Comparison of ENCODE assay signal across 7 mouse cellular contexts in the genomic region with DNA sequence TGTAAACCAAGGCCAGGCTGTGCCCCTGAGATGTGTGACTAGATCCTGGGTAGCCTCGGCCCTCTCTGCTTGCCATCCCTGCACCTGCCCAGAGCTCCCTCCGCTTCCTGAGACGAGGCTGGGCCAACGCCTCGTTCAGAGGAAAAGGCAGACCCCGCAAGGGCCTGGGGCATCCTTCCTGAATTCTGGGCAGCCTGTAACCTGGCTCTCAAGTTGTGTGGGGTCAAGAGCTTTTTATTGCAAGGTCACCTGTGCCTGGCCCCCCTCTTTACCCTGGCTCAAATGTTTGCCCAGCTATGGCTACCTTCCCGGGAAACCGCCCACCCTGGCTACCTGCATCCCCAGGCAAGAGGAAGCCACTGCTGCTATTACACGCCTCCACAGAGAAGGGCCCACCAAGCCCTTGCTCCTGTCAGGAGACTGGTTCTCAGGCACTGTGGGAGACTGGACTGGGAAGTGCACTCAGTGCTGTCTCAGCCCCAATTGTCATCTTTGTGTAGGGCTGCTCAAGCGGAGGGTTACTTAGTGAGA. TPM values are rescaled to one million over a fixed set of nuclear protein-coding genes. Genes with fewer than 3 reads are reported as not detected.
DNase-seq lines count a peak whose midpoint lies in the region; ATAC-seq lines count a peak whose summit lies in the region.

No protein-coding gene starts in this region.

- 33% methylated on average over 9 of the region's 10 CpGs for WGBS in embryonic facial prominence, embryonic 14.5 days
- WGBS in hindbrain, embryonic 15.5 days: 29% methylated on average over 10 of the region's 10 CpGs
- 30% methylated on average over 10 of the region's 10 CpGs for WGBS in midbrain, embryonic 11.5 days

- H3K27me3 ChIP-seq in embryonic facial prominence, embryonic 14.5 days (replicated peaks; ENCODE audit: control insufficient read depth, insufficient read depth, low read length): no peaks in the 10 kb centered on the region
- H3K27me3 ChIP-seq in hindbrain, embryonic 15.5 days: no peaks in the 10 kb centered on the region
- no peaks in the 10 kb centered on the region for H3K27me3 ChIP-seq in midbrain, embryonic 11.5 days (ENCODE audit: control insufficient read depth, insufficient read depth, low read length)

- H3K9ac ChIP-seq in embryonic facial prominence, embryonic 14.5 days (ENCODE audit: low read depth, low read length): peak overlapping the region; percentile 85
- peak overlapping the region; percentile 66 for H3K9ac ChIP-seq in hindbrain, embryonic 15.5 days
- peak overlapping the region; percentile 85 for H3K9ac ChIP-seq in midbrain, embryonic 11.5 days (ENCODE audit: low read length)

- peak overlapping the region; percentile 84 for H3K27ac ChIP-seq in embryonic facial prominence, embryonic 14.5 days (replicated peaks; ENCODE audit: low read depth, low read length)
- peak overlapping the region; percentile 90 for H3K27ac ChIP-seq in hindbrain, embryonic 15.5 days (replicated peaks)
- peak overlapping the region; percentile 56; the same call in 1 of the 2 replicates for H3K27ac ChIP-seq in midbrain, embryonic 11.5 days (ENCODE audit: low read depth, low read length)

- DNase-seq in ovary, postnatal 36 days (ENCODE audit: low spot score): peak; percentile 18
- DNase-seq in ovary, postnatal 14 days (ENCODE audit: low spot score): no peak
- no peak for DNase-seq in embryonic facial prominence, embryonic 14.5 days (ENCODE audit: low spot score)
- peak; percentile 86 for DNase-seq in midbrain, embryonic 11.5 days (ENCODE audit: low spot score, missing footprints)
- DNase-seq in gastrocnemius, adult 8-10 months (ENCODE audit: low spot score in 2 of 2): no peak

- no peak for ATAC-seq in embryonic facial prominence, embryonic 14.5 days (ENCODE audit: low read depth)
- ATAC-seq in hindbrain, embryonic 15.5 days (ENCODE audit: low FRiP score, low read depth): peak; percentile 28; the same call in 1 of the 2 replicates
- ATAC-seq in midbrain, embryonic 11.5 days (ENCODE audit: low FRiP score): peak; percentile 45
- no peak for ATAC-seq in inflammation-experienced regulatory T-cells, adult 6 months

- no peaks in the 10 kb centered on the region for H3K36me3 ChIP-seq in embryonic facial prominence, embryonic 14.5 days (ENCODE audit: control insufficient read depth, insufficient read depth, low read length)
- H3K36me3 ChIP-seq in hindbrain, embryonic 15.5 days: peaks cover 7% of the 10 kb centered on the region
- H3K36me3 ChIP-seq in midbrain, embryonic 11.5 days (ENCODE audit: control insufficient read depth, insufficient read depth, low read length): no peaks in the 10 kb centered on the region

- peak overlapping the region; percentile 86 for H3K4me2 ChIP-seq in embryonic facial prominence, embryonic 14.5 days (ENCODE audit: low read depth, low read length)
- peak overlapping the region; percentile 95 for H3K4me2 ChIP-seq in hindbrain, embryonic 15.5 days
- peak overlapping the region; percentile 72 for H3K4me2 ChIP-seq in midbrain, embryonic 11.5 days

- no peaks in the 10 kb centered on the region for H3K9me3 ChIP-seq in embryonic facial prominence, embryonic 14.5 days (ENCODE audit: control insufficient read depth, low read length)
- no peaks in the 10 kb centered on the region for H3K9me3 ChIP-seq in hindbrain, embryonic 15.5 days
- no peaks in the 10 kb centered on the region for H3K9me3 ChIP-seq in midbrain, embryonic 11.5 days (ENCODE audit: control insufficient read depth, low read length)

- H3K4me3 ChIP-seq in embryonic facial prominence, embryonic 14.5 days (ENCODE audit: low read depth, low read length): peak overlapping the region; percentile 57
- H3K4me3 ChIP-seq in hindbrain, embryonic 15.5 days: peak overlapping the region; percentile 58
- H3K4me3 ChIP-seq in midbrain, embryonic 11.5 days (ENCODE audit: low read depth, low read length): peak overlapping the region; percentile 44

- H3K4me1 ChIP-seq in embryonic facial prominence, embryonic 14.5 days (ENCODE audit: control insufficient read depth, insufficient read depth, low read length): peaks cover 17% of the 10 kb centered on the region
- peaks cover 30% of the 10 kb centered on the region for H3K4me1 ChIP-seq in hindbrain, embryonic 15.5 days (replicated peaks)
- H3K4me1 ChIP-seq in midbrain, embryonic 11.5 days (ENCODE audit: control insufficient read depth, insufficient read depth, low read length): peaks cover 12% of the 10 kb centered on the region

RNA-seq across cellular contexts. Expression of gene Mtfp1, which starts 1.9 kb away (rescaled TPM):
- polyA plus RNA-seq in embryonic facial prominence, embryonic 14.5 days (2014; fragmentation: Nextera tagmentation; extraction: Ambion mirVana): 7.5 and 8.1 TPM in 2 replicates
- 10.7 and 12.3 TPM in 2 replicates for polyA plus RNA-seq in hindbrain, embryonic 15.5 days (2015; fragmentation: Nextera tagmentation; extraction: Ambion mirVana)
- polyA plus RNA-seq in midbrain, embryonic 11.5 days (2014; fragmentation: Nextera tagmentation; extraction: Ambion mirVana): 5.7 TPM in 2 replicates
- 10 to 100 TPM; 37.5 to 49.4 (median 44.0) TPM for total RNA-seq in gastrocnemius, adult 8-10 months (2022)
- polyA plus RNA-seq in inflammation-experienced regulatory T-cells, adult 6 months (2017; shearing (Covaris generic)): 1 to 10 TPM; 1.1 to 3.8 (median 3.2) TPM

RNA-seq across cellular contexts. Expression of gene Sec14l2, which starts 26.1 kb away (rescaled TPM):
- polyA plus RNA-seq in embryonic facial prominence, embryonic 14.5 days (2014; fragmentation: Nextera tagmentation; extraction: Ambion mirVana): 2.2 and 3.2 TPM in 2 replicates
- 6.1 and 6.4 TPM in 2 replicates for polyA plus RNA-seq in hindbrain, embryonic 15.5 days (2015; fragmentation: Nextera tagmentation; extraction: Ambion mirVana)
- 1.9 TPM in 2 replicates for polyA plus RNA-seq in midbrain, embryonic 11.5 days (2014; fragmentation: Nextera tagmentation; extraction: Ambion mirVana)
- under 1 TPM in 3 of 4 experiments, not detected in 1; 0.11 to 0.46 (median 0.24) TPM for total RNA-seq in gastrocnemius, adult 8-10 months (2022)
- 1 to 10 TPM in 2 of 3 experiments, under 1 TPM in 1; 0.79 to 2.7 (median 1.3) TPM for polyA plus RNA-seq in inflammation-experienced regulatory T-cells, adult 6 months (2017; shearing (Covaris generic))

RNA-seq across cellular contexts. Expression of gene Sec14l3, which starts 32.5 kb away (rescaled TPM):
- 1.7 and 6.8 TPM in 2 replicates for polyA plus RNA-seq in embryonic facial prominence, embryonic 14.5 days (2014; fragmentation: Nextera tagmentation; extraction: Ambion mirVana)
- 0.39 and 0.86 TPM in 2 replicates for polyA plus RNA-seq in hindbrain, embryonic 15.5 days (2015; fragmentation: Nextera tagmentation; extraction: Ambion mirVana)
- not detected in 2 replicates for polyA plus RNA-seq in midbrain, embryonic 11.5 days (2014; fragmentation: Nextera tagmentation; extraction: Ambion mirVana)
- not detected for total RNA-seq in gastrocnemius, adult 8-10 months (2022)
- not detected for polyA plus RNA-seq in inflammation-experienced regulatory T-cells, adult 6 months (2017; shearing (Covaris generic))

RNA-seq across cellular contexts. Expression of gene Rnf215, which starts 37.8 kb away (rescaled TPM):
- polyA plus RNA-seq in embryonic facial prominence, embryonic 14.5 days (2014; fragmentation: Nextera tagmentation; extraction: Ambion mirVana): 34.8 and 36.5 TPM in 2 replicates
- polyA plus RNA-seq in hindbrain, embryonic 15.5 days (2015; fragmentation: Nextera tagmentation; extraction: Ambion mirVana): 46.4 and 48.7 TPM in 2 replicates
- polyA plus RNA-seq in midbrain, embryonic 11.5 days (2014; fragmentation: Nextera tagmentation; extraction: Ambion mirVana): 23.5 and 26.7 TPM in 2 replicates
- 1 to 10 TPM; 2.9 to 4.4 (median 4.0) TPM for total RNA-seq in gastrocnemius, adult 8-10 months (2022)
- polyA plus RNA-seq in inflammation-experienced regulatory T-cells, adult 6 months (2017; shearing (Covaris generic)): 10 to 100 TPM in 1 of 3 experiments, 1 to 10 TPM in 2; 7.5 to 10.4 (median 8.4) TPM

Comparison
In these comparisons a context has a peak if more than half of its experiments do, and no peak if none do; other contexts are left out.
1. DNase-seq: peak in ovary, postnatal 36 days (single experiment) and midbrain, embryonic 11.5 days (single experiment); none in ovary, postnatal 14 days (single experiment), embryonic facial prominence, embryonic 14.5 days (single experiment) and gastrocnemius, adult 8-10 months (0 of 2).
2. ATAC-seq: peak in hindbrain, embryonic 15.5 days (single experiment) and midbrain, embryonic 11.5 days (single experiment); none in embryonic facial prominence, embryonic 14.5 days (single experiment) and inflammation-experienced regulatory T-cells, adult 6 months (single experiment).
3. Peak in every context shown above with its lines, with median percentiles within 50 percentile points of each other: H3K27ac ChIP-seq, H3K4me2 ChIP-seq, H3K4me3 ChIP-seq and H3K9ac ChIP-seq.